Mouse (Mus musculus) hindbrain, embryonic 14.5 days (tissue): ENCODE data around the gene Olfr463. TPM values are rescaled to one million over a fixed set of nuclear protein-coding genes. Genes with fewer than 3 reads are reported as not detected.

ENCODE experiments used
- ATAC-seq: fragments of 200-750 bp; cut with Nextera tagmentation; 2 replicates; pipeline ENCODE4 v1.8.0; 2017; ENCODE audit warnings: moderate number of reproducible peaks, mild to moderate bottlenecking, moderate TSS enrichment, moderate library complexity; ENCODE audit not compliant: low FRiP score
- DNase-seq: peaks from one replicate; pipeline ENCODE4 v3.0.0-alpha.2; 2015; ENCODE audit warnings: low spot score
- H3K27ac ChIP-seq: fragments of 300-500 bp; sonication (generic); 2 replicates; pipeline ENCODE4 v1.5.1; 2014; ENCODE audit warnings: mild to moderate bottlenecking, moderate library complexity
- H3K27me3 ChIP-seq: fragments of 300-500 bp; sonication (generic); 2 replicates; pipeline ENCODE4 v1.6.1; 2014; ENCODE audit warnings: mild to moderate bottlenecking, low read length, mixed read lengths; ENCODE audit not compliant: control insufficient read depth, insufficient read depth
- H3K36me3 ChIP-seq: fragments of 300-500 bp; sonication (generic); replicated peaks from 2 replicates; pipeline ENCODE4 v1.6.1; 2014; ENCODE audit not compliant: control insufficient read depth, insufficient read depth
- H3K4me1 ChIP-seq: fragments of 300-500 bp; sonication (generic); replicated peaks from 2 replicates; pipeline ENCODE4 v1.6.1; 2014; ENCODE audit warnings: antibody characterized with exemption, low read length, mixed read lengths; ENCODE audit not compliant: control insufficient read depth, insufficient read depth
- H3K4me2 ChIP-seq: fragments of 300-500 bp; sonication (generic); replicated peaks from 2 replicates; pipeline ENCODE4 v1.6.1; 2014; ENCODE audit warnings: mild to moderate bottlenecking, moderate library complexity
- H3K4me3 ChIP-seq: fragments of 300-500 bp; sonication (generic); replicated peaks from 2 replicates; pipeline ENCODE4 v1.5.1; 2014; ENCODE audit warnings: mild to moderate bottlenecking, low read length
- H3K9ac ChIP-seq: fragments of 300-500 bp; sonication (generic); 2 replicates; pipeline ENCODE4 v1.6.1; 2014
- H3K9me3 ChIP-seq: fragments of 300-500 bp; sonication (generic); 2 replicates; pipeline ENCODE4 v1.6.1; 2016; ENCODE audit warnings: low read length; ENCODE audit not compliant: control insufficient read depth
- WGBS: fragments of 180-500 bp; shearing (Covaris S2); extraction: QIAGEN DNeasy Blood & Tissue Kit; methylation state at CpG from one replicate; pipeline ENCODE4 v1.1.7; 2014; 5-methylcytosine and 5-hydroxymethylcytosine counted together
- polyA plus RNA-seq: library from polyadenylated mRNA; unstranded; fragments of >200 nt; fragmentation: Nextera tagmentation; extraction: Ambion mirVana; gene quantifications from 2 replicates; pipeline ENCODE4 v1.2.1, GENCODE M21; 2014

Olfr463 gene
- polyA plus RNA-seq, 1 experiment from 2014 or later = not detected

DNA sequence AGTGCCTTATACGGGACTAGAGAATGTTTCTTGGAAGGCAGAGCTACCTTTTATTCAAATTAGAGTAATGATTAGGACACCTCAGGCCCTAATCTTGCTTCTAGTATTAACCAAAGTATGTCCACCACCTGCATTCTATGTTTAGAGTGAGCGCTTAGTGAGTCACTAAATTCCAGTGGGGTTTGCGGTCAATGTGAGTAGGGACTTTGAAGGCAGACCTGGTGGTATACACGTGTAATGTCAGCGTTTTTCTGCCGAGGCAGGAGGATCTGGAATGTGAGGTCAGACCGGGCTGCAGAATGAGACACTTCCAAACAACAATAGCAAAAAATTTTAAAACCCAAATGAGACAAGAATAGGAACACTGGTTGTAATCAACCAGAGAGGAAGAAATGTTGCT is 42.6 kb downstream of the Olfr463 start:
- Histone ChIP-seq H3K4me2 (no peak overlapping the region), H3K4me1 (peaks cover 9% of the 10 kb centered on the region), H3K9me3 (no peaks in the 10 kb centered on the region), H3K27ac (no peak overlapping the region), H3K36me3 (peaks cover 19% of the 10 kb centered on the region; the same call in 1 of the 2 replicates), H3K4me3 (no peak overlapping the region), H3K9ac (no peak overlapping the region), H3K27me3 (no peaks in the 10 kb centered on the region)
- 90% methylated on average over 7 of the region's 7 CpGs for WGBS
- DNase-seq (no peak), ATAC-seq (no peak)

- peaks cover 9% of the 10 kb centered on the region for H3K4me1 ChIP-seq
- peak; percentile 42; the same call in 1 of the 2 replicates for ATAC-seq
- H3K4me3 ChIP-seq = peak overlapping the region; percentile 62
- no peaks in the 10 kb centered on the region for H3K27me3 ChIP-seq
- H3K27ac ChIP-seq = peak overlapping the region; percentile 61
- peak overlapping the region; percentile 62 for H3K9ac ChIP-seq
- peaks cover 19% of the 10 kb centered on the region; the same call in 1 of the 2 replicates for H3K36me3 ChIP-seq
- H3K4me2 ChIP-seq = peak overlapping the region; percentile 71
- no peaks in the 10 kb centered on the region for H3K9me3 ChIP-seq
- DNase-seq = peak; percentile 25
- WGBS = 28% methylated on average over 8 of the region's 8 CpGs
Measured at GRCm38 (mm10) chr11:87853597-87853954, 43.6 kb downstream of the Olfr463 start.

GRCm38 (mm10) chr11:87852690-87853596 is 44.2 kb downstream of the Olfr463 start, which contains the start of gene Mks1:
TSS of gene Mks1 (plus strand) at chr11:87853215.
- H3K9ac ChIP-seq = peak within 1 kb of the TSS; percentile 62
- 5% methylated on average over 40 of the region's 40 CpGs for WGBS
- peak within 1 kb of the TSS; percentile 61 for H3K27ac ChIP-seq
- peaks cover 9% of the 10 kb centered on the region for H3K4me1 ChIP-seq
- peak; percentile 96 for ATAC-seq
- peak within 1 kb of the TSS; percentile 62 for H3K4me3 ChIP-seq
- H3K36me3 ChIP-seq = peaks cover 16% of the 10 kb centered on the region; the same call in 1 of the 2 replicates
- peak within 1 kb of the TSS; percentile 71 for H3K4me2 ChIP-seq
- no peaks in the 10 kb centered on the region for H3K27me3 ChIP-seq
- DNase-seq = peak; percentile 95
- no peaks in the 10 kb centered on the region for H3K9me3 ChIP-seq

DNA sequence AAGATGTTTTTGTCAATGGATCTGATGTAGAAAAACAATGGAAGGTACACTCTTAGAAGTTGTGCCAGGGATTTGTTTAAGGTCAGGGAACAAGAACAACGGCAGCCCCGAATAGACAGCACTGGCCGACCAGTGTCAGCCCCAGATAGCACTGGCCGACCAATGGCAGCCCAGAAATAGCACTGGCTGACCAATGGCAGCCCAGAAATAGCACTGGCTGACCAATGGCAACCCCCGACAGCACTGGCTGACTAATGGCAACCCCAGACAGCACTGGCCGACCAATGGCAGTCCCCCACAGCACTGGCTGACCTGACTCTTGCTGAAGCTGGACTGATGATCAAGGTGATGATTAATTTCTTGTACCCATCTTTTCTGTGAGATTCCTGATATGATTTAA is 49.3 kb downstream of the Olfr463 start:
- H3K4me1 ChIP-seq = no peaks in the 10 kb centered on the region
- H3K4me3 ChIP-seq = no peak overlapping the region
- H3K27ac ChIP-seq = no peak overlapping the region
- no peak overlapping the region for H3K9ac ChIP-seq
- no peaks in the 10 kb centered on the region for H3K27me3 ChIP-seq
- no peaks in the 10 kb centered on the region for H3K9me3 ChIP-seq
- WGBS = 53% methylated on average over 6 of the region's 6 CpGs
- H3K4me2 ChIP-seq = no peak overlapping the region
- no peak for DNase-seq
- H3K36me3 ChIP-seq = no peaks in the 10 kb centered on the region
- ATAC-seq = no peak

GRCm38 (mm10) chr11:87846968-87847600 is 50.1 kb downstream of the Olfr463 start:
- Histone ChIP-seq H3K36me3 (no peaks in the 10 kb centered on the region), H3K4me3 (no peak overlapping the region), H3K4me2 (no peak overlapping the region), H3K27me3 (no peaks in the 10 kb centered on the region), H3K9me3 (no peaks in the 10 kb centered on the region), H3K9ac (no peak overlapping the region), H3K4me1 (no peaks in the 10 kb centered on the region), H3K27ac (no peak overlapping the region)
- DNase-seq = no peak
- no peak for ATAC-seq
- WGBS = 82% methylated on average over 12 of the region's 12 CpGs

Other genes with a start within 250 kb of the Olfr463 start
- 0.83 and 0.84 TPM in 2 replicates for gene Rnf43, start 234.7 kb downstream of the Olfr463 start, polyA plus RNA-seq
- gene Supt4a, start 159.8 kb downstream of the Olfr463 start, polyA plus RNA-seq = 137 and 152 TPM in 2 replicates
- gene Tspoap1, start 136.8 kb downstream of the Olfr463 start, polyA plus RNA-seq = 43.8 and 46.9 TPM in 2 replicates
- 0.22 and 0.88 TPM in 2 replicates for gene Mpo, start 103.8 kb downstream of the Olfr463 start, polyA plus RNA-seq
- gene Lpo, start 69.1 kb downstream of the Olfr463 start, polyA plus RNA-seq = 1.3 and 2.2 TPM in 2 replicates
- 7.8 and 10.9 TPM in 2 replicates for gene Mks1, start 44.2 kb downstream of the Olfr463 start, polyA plus RNA-seq
- gene Epx, start 21.9 kb downstream of the Olfr463 start, polyA plus RNA-seq = 0.27 TPM in 1 of 2 replicates, not detected in the other
- not detected in 2 replicates for gene Olfr462, start 5.1 kb downstream of the Olfr463 start, polyA plus RNA-seq
- 0.26 TPM in 1 of 2 replicates, not detected in the other for gene Olfr464, start 23.6 kb upstream of the Olfr463 start, polyA plus RNA-seq
- gene Dynll2, start 90.1 kb upstream of the Olfr463 start, polyA plus RNA-seq = 30.1 and 32.8 TPM in 2 replicates
- 252 and 290 TPM in 2 replicates for gene Srsf1, start 150.0 kb upstream of the Olfr463 start, polyA plus RNA-seq
- gene Vezf1, start 170.9 kb upstream of the Olfr463 start, polyA plus RNA-seq = 48.3 and 50.2 TPM in 2 replicates
- gene Cuedc1, start 200.7 kb upstream of the Olfr463 start, polyA plus RNA-seq = 32.4 and 37.8 TPM in 2 replicates